Mouse (Mus musculus) lung, adult 2 months (tissue): ENCODE results near the gene Lrrc26.

Source experiments
- CTCF ChIP-seq: fragments of 200-500 bp; IDR thresholded peaks from 2 replicates; pipeline ENCODE4 v1.5.1; 2011; ENCODE audit warnings: mild to moderate bottlenecking, low read length, control low read depth; ENCODE audit not compliant: insufficient read depth
- POLR2A ChIP-seq: fragments of 200-500 bp; IDR thresholded peaks from 2 replicates; pipeline ENCODE4 v1.6.1; 2011; ENCODE audit warnings: low read depth, mild to moderate bottlenecking, control low read depth, low read length, borderline replicate concordance; ENCODE audit errors: extremely low read depth

DNA sequence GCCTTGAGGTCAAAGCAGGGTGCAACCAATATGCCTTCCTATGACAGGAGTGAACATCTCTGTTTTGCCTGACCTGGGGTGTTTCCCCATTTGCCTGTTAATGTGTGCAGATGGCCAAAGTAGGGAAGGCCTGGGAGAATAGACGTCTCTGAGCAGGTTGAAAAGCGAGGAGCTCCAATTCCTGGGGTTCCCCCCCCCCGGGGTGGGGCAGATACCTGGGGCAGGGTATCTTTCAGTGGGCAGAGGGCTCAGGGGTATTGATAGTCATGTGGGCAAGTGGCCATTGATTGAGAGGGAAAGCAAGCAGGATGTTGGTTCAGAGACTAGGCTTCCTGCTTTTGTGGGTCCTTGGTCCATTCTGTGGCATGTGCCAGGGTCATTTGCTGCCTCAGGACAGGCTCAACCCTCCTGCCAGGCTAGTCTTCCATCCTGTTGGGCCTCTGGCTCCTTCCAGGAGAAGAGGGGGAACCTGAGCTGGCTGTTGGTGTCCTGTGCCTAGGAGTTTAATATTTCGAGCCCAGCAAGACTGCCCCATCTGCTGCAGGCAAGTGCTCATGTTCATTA is 21.9 kb upstream of the Lrrc26 start:
- TF ChIP-seq CTCF (no peak), POLR2A (no peak)
